Mouse (Mus musculus) ES-E14 (cell line): ENCODE data around the gene Olfr1000. TPM values are rescaled to one million over a fixed set of nuclear protein-coding genes. Genes with fewer than 3 reads are reported as not detected.

Source experiments
- DNase-seq: peaks from one replicate; pipeline ENCODE4 v3.0.0-alpha.2; 2013; ENCODE audit warnings: low read depth, low spot score
- H3K27ac ChIP-seq: 2 replicates; pipeline ENCODE4 v1.5.1; 2012; ENCODE audit warnings: low read depth, mild to moderate bottlenecking, low read length, moderate library complexity, mixed read lengths; ENCODE audit not compliant: poor library complexity, insufficient read depth, severe bottlenecking
- H3K36me3 ChIP-seq: 2 replicates; pipeline ENCODE4 v1.6.1; 2012; ENCODE audit warnings: mild to moderate bottlenecking, low read length, moderate library complexity, mixed read lengths; ENCODE audit not compliant: control insufficient read depth, poor library complexity, insufficient read depth, severe bottlenecking
- H3K4me1 ChIP-seq, 2 experiments: fragments of 150-350 bp in 1 of 2; sonication (generic) in 1 of 2; 2 replicates each; pipeline ENCODE4 v1.6.1; 2012; ENCODE audit warnings: low read length in 2 of 2, mild to moderate bottlenecking in 1 of 2, mixed read lengths in 1 of 2; ENCODE audit not compliant: control insufficient read depth in 2 of 2, insufficient read depth in 2 of 2, poor library complexity in 1 of 2
- H3K4me3 ChIP-seq, 2 experiments: fragments of 150-350 bp in 1 of 2; sonication (generic) in 1 of 2; 2 replicates each; pipeline ENCODE4 v1.5.1; 2012; ENCODE audit warnings: low read length in 2 of 2, low read depth in 1 of 2, mild to moderate bottlenecking in 1 of 2, mixed read lengths in 1 of 2; ENCODE audit not compliant: insufficient read depth in 1 of 2, poor library complexity in 1 of 2, severe bottlenecking in 1 of 2
- H3K9ac ChIP-seq: 2 replicates; pipeline ENCODE4 v1.6.1; 2012; ENCODE audit warnings: low read depth, mild to moderate bottlenecking, low read length, mixed read lengths; ENCODE audit not compliant: poor library complexity, insufficient read depth, severe bottlenecking
- H3K9me3 ChIP-seq: fragments of 150-350 bp; sonication (generic); 2 replicates; pipeline ENCODE4 v1.6.1; 2012; ENCODE audit warnings: low read depth, mild to moderate bottlenecking, low read length; ENCODE audit not compliant: control insufficient read depth, insufficient read depth
- CHD2 ChIP-seq: IDR thresholded peaks from 2 replicates; pipeline ENCODE4 v1.6.1; 2014; ENCODE audit warnings: mild to moderate bottlenecking, low read depth, low read length, inconsistent platforms
- HCFC1 ChIP-seq: IDR thresholded peaks from 2 replicates; pipeline ENCODE4 v1.6.1; 2012; ENCODE audit warnings: low read length, inconsistent platforms, borderline replicate concordance; ENCODE audit not compliant: insufficient read depth
- MAFK ChIP-seq: IDR thresholded peaks from 2 replicates; pipeline ENCODE4 v1.6.1; 2014; ENCODE audit warnings: mild to moderate bottlenecking, low read depth, low read length, inconsistent platforms; ENCODE audit not compliant: insufficient read depth
- ZC3H11A ChIP-seq: IDR thresholded peaks from 2 replicates; pipeline ENCODE4 v1.6.1; 2012; ENCODE audit warnings: low read depth, mild to moderate bottlenecking, inconsistent platforms, low read length, borderline replicate concordance
- ZNF384 ChIP-seq: IDR thresholded peaks from 2 replicates; pipeline ENCODE4 v1.6.1; 2012; ENCODE audit warnings: low read depth, low read length, inconsistent platforms
- in situ Hi-C, 2 experiments: fragments of 600-800 bp; cut with MboI; formaldehyde crosslinking; loops; one replicate each; pipeline ENCODE4 v1.15.1; 2025; ENCODE audit warnings: low sequenced_read_pairs in 2 of 2, inconsistent platforms in 1 of 2; ENCODE audit not compliant: unreplicated experiment in 2 of 2
- total RNA-seq: library from RNA; depleted of rRNA; stranded (reverse); fragments of 300-350 nt; gene quantifications from 2 replicates; pipeline ENCODE4 v1.2.3, GENCODE M21; 2012; rRNA removed

Gene Olfr1000
- total RNA-seq, 1 experiment = not detected

GRCm38 (mm10) chr2:85560226-85560625 is 51.5 kb downstream of the Olfr1000 start:
- Histone ChIP-seq H3K27ac (no peak overlapping the region), H3K4me3 (no peak overlapping the region), H3K9me3 (no peaks in the 10 kb centered on the region), H3K4me1 (no peaks in the 10 kb centered on the region), H3K36me3 (no peaks in the 10 kb centered on the region), H3K9ac (no peak overlapping the region)
- TF ChIP-seq ZNF384 = no peak
- no peak for TF ChIP-seq ZC3H11A
- no peak for TF ChIP-seq MAFK
- TF ChIP-seq HCFC1 = no peak
- no peak for TF ChIP-seq CHD2
- no peak for DNase-seq
- in situ Hi-C loops = loop anchor here (10.0 kb wide), 2 partner anchors 315 to 435 kb away; no protein-coding TSS in a partner anchor

Other genes with a start within 250 kb of the Olfr1000 start
- not detected in 2 replicates for gene Olfr988, start 248.7 kb downstream of the Olfr1000 start, total RNA-seq
- not detected in 2 replicates for gene Olfr992, start 202.4 kb downstream of the Olfr1000 start, total RNA-seq
- gene Olfr993, start 197.0 kb downstream of the Olfr1000 start, total RNA-seq = not detected in 2 replicates
- gene Olfr994, start 175.5 kb downstream of the Olfr1000 start, total RNA-seq = not detected in 2 replicates
- not detected in 2 replicates for gene Olfr995, start 168.3 kb downstream of the Olfr1000 start, total RNA-seq
- gene 4833423E24Rik, start 92.9 kb downstream of the Olfr1000 start, total RNA-seq = not detected in 2 replicates
- not detected in 2 replicates for gene Olfr996, start 32.7 kb downstream of the Olfr1000 start, total RNA-seq
- gene Olfr998, start 23.0 kb downstream of the Olfr1000 start, total RNA-seq = not detected in 2 replicates
- gene Olfr1002, start 38.8 kb upstream of the Olfr1000 start, total RNA-seq = not detected in 2 replicates
- not detected in 2 replicates for gene Olfr154, start 52.6 kb upstream of the Olfr1000 start, total RNA-seq
- gene Olfr1006, start 66.9 kb upstream of the Olfr1000 start, total RNA-seq = not detected in 2 replicates
- gene Olfr1008, start 77.5 kb upstream of the Olfr1000 start, total RNA-seq = not detected in 2 replicates
- not detected in 2 replicates for gene Olfr1009, start 103.5 kb upstream of the Olfr1000 start, total RNA-seq
- gene Olfr1012, start 150.9 kb upstream of the Olfr1000 start, total RNA-seq = not detected in 2 replicates
- gene Olfr1013, start 155.2 kb upstream of the Olfr1000 start, total RNA-seq = not detected in 2 replicates
- gene Olfr1014, start 160.8 kb upstream of the Olfr1000 start, total RNA-seq = not detected in 2 replicates
- gene Olfr1015, start 170.1 kb upstream of the Olfr1000 start, total RNA-seq = not detected in 2 replicates
- not detected in 2 replicates for gene Olfr1016, start 190.6 kb upstream of the Olfr1000 start, total RNA-seq
- not detected in 2 replicates for gene Olfr1018, start 206.6 kb upstream of the Olfr1000 start, total RNA-seq
- not detected in 2 replicates for gene Olfr1019, start 233.6 kb upstream of the Olfr1000 start, total RNA-seq
- not detected in 2 replicates for gene Olfr1020, start 235.1 kb upstream of the Olfr1000 start, total RNA-seq